Mouse (Mus musculus) adrenal gland, postnatal 10 days (tissue): ENCODE results near the gene Pth2r. TPM values are rescaled to one million over a fixed set of nuclear protein-coding genes. Genes with fewer than 3 reads are reported as not detected.
A peak's percentile ranks its signal among the peaks of the same experiment; 100 is the strongest.

Experiments
- DNase-seq: peaks from one replicate; pipeline ENCODE4 v3.0.0; 2021; ENCODE audit warnings: mixed read lengths
- long read RNA-seq, 2 experiments: library from polyadenylated mRNA; stranded (forward); transcript quantifications; one replicate each; pipeline ENCODE4 v2.0.0; 2021
- total RNA-seq, 2 experiments: library from RNA; stranded (reverse); gene quantifications; 2 replicates each; pipeline ENCODE4 v1.2.3; 2021

Gene Pth2r
- not detected for total RNA-seq
- long read RNA-seq, experiment 1 = 0 reads
- long read RNA-seq, experiment 2 = 0 reads

- no peak for DNase-seq
Observed at GRCm38 (mm10) chr1:65281756-65282155, at the start of gene Pth2r. Pth2r (plus strand) TSS chr1:65282056.

GRCm38 (mm10) chr1:65237712-65238111 is 44.1 kb upstream of the Pth2r start:
- DNase-seq = no peak

- DNase-seq = peak; percentile 24
Observed at GRCm38 (mm10) chr1:65245637-65246036, 36.2 kb upstream of the Pth2r start.

GRCm38 (mm10) chr1:65280461-65280860 is 1.4 kb upstream of the Pth2r start:
- no peak for DNase-seq

- peak; percentile 58 for DNase-seq
Observed at GRCm38 (mm10) chr1:65282766-65283165, 910 bp downstream of the Pth2r start.

GRCm38 (mm10) chr1:65308476-65308875 is 26.6 kb downstream of the Pth2r start:
- DNase-seq = peak; percentile 31

GRCm38 (mm10) chr1:65311214-65311933 is 29.5 kb downstream of the Pth2r start:
- DNase-seq = peak; percentile 7

- DNase-seq = peak; percentile 47
Observed at GRCm38 (mm10) chr1:65312118-65312517, 30.3 kb downstream of the Pth2r start.

GRCm38 (mm10) chr1:65312896-65313295 is 31.0 kb downstream of the Pth2r start:
- DNase-seq = no peak

- DNase-seq = no peak
Observed at GRCm38 (mm10) chr1:65314054-65315021, 32.5 kb downstream of the Pth2r start.

GRCm38 (mm10) chr1:65315022-65315407 is 33.2 kb downstream of the Pth2r start:
- DNase-seq = no peak

- DNase-seq = no peak
Observed at GRCm38 (mm10) chr1:65334026-65334425, 52.2 kb downstream of the Pth2r start.

- peak; percentile 4 for DNase-seq
Observed at GRCm38 (mm10) chr1:65337768-65338167, 55.9 kb downstream of the Pth2r start.

GRCm38 (mm10) chr1:65340240-65340639 is 58.4 kb downstream of the Pth2r start:
- DNase-seq = no peak

- DNase-seq = no peak
Observed at GRCm38 (mm10) chr1:65352979-65353378, 71.1 kb downstream of the Pth2r start.

GRCm38 (mm10) chr1:65354153-65354552 is 72.3 kb downstream of the Pth2r start:
- no peak for DNase-seq

GRCm38 (mm10) chr1:65388328-65388727 is 106.5 kb downstream of the Pth2r start:
- peak; percentile 73 for DNase-seq

- DNase-seq = no peak
Observed at GRCm38 (mm10) chr1:65389621-65390020, 107.8 kb downstream of the Pth2r start.

GRCm38 (mm10) chr1:65407441-65407840 is 125.6 kb downstream of the Pth2r start:
- DNase-seq = no peak

GRCm38 (mm10) chr1:65420909-65421308 is 139.1 kb downstream of the Pth2r start:
- DNase-seq = no peak

- DNase-seq = no peak
Observed at GRCm38 (mm10) chr1:65422501-65423010, 140.7 kb downstream of the Pth2r start.
